Mouse (Mus musculus): ENCODE measurements around the gene Rab3ip. TPM values are rescaled to one million over a fixed set of nuclear protein-coding genes. Genes with fewer than 3 reads are reported as not detected.

Gene Rab3ip
- total and polyA plus RNA-seq, 3 experiments, result 15.2 to 23.2 TPM; not detected in 1

- TF ChIP-seq UBTF (IDR thresholded peaks at IDR 0.05; ENCODE audit: borderline replicate concordance, insufficient read depth, low read depth, low read length), result no peak
- no peak for TF ChIP-seq ETS1 (IDR thresholded peaks at IDR 0.05; ENCODE audit: low read depth, low read length)
- 0 out of 2 replicates have a peak, but pooled peaks have one; percentile 14 for TF ChIP-seq SMC3 (IDR thresholded peaks at IDR 0.05; ENCODE audit: low read depth, low read length)
- TF ChIP-seq CTCF (IDR thresholded peaks at IDR 0.05 in 2 of 3, conservative IDR thresholded peaks at IDR 0.05 in 1 of 3; ENCODE audit: control insufficient read depth in 1 of 3, insufficient read depth in 1 of 3, low read depth in 2 of 3, low read length in 3 of 3, poor library complexity in 1 of 3, severe bottlenecking in 1 of 3), result peak in 1 of 3 experiments; percentile 9; a peak in 1 of 6 replicates
- TF ChIP-seq E2F4 (IDR thresholded peaks at IDR 0.05; ENCODE audit: borderline replicate concordance, low read depth, low read length), result no peak
- H3K27me3 ChIP-seq (ENCODE audit: control insufficient read depth in 1 of 2, insufficient read depth in 2 of 2, low read length in 2 of 2), result no peaks in the 10 kb centered on the region
These were observed 67.0 kb downstream of the Rab3ip start for GRCm38 (mm10) chr10:116883531-116883930.

GRCm38 (mm10) chr10:116877436-116877835, 73.1 kb downstream of the Rab3ip start:
- Histone ChIP-seq H3K79me2 (ENCODE audit: control insufficient read depth, insufficient read depth, low read length, poor library complexity) (no peaks in the 10 kb centered on the region), H3K9ac (ENCODE audit: control insufficient read depth, low read depth, low read length, poor library complexity, severe bottlenecking) (no peak overlapping the region), H3K9me3 (replicated peaks; ENCODE audit: insufficient read depth, low read length) (no peaks in the 10 kb centered on the region), H3K36me3 (ENCODE audit: control insufficient read depth in 1 of 2, insufficient read depth in 2 of 2, low read length in 2 of 2) (no peaks in the 10 kb centered on the region), H3K27ac (ENCODE audit: control insufficient read depth, low read depth, low read length) (no peak overlapping the region), H3K4me3 (ENCODE audit: control insufficient read depth in 1 of 2, insufficient read depth in 1 of 2, low read depth in 2 of 2, low read length in 2 of 2) (no peak overlapping the region), H3K27me3 (ENCODE audit: control insufficient read depth in 1 of 2, insufficient read depth in 2 of 2, low read length in 2 of 2) (no peaks in the 10 kb centered on the region), H3K4me1 (ENCODE audit: control insufficient read depth in 1 of 2, insufficient read depth in 2 of 2, low read length in 2 of 2) (no peaks in the 10 kb centered on the region)
- no peak for DNase-seq (ENCODE audit: low read depth, low spot score)
- TF ChIP-seq GATA1 (IDR thresholded peaks at IDR 0.05; ENCODE audit: low read depth, low read length), result no peak

More at GRCm38 (mm10) chr10:116883531-116883930, 67.0 kb downstream of the Rab3ip start:
- Histone ChIP-seq H3K36me3 (ENCODE audit: control insufficient read depth in 1 of 2, insufficient read depth in 2 of 2, low read length in 2 of 2) (no peaks in the 10 kb centered on the region), H3K9ac (ENCODE audit: control insufficient read depth, low read depth, low read length, poor library complexity, severe bottlenecking) (no peak overlapping the region), H3K4me1 (ENCODE audit: control insufficient read depth in 1 of 2, insufficient read depth in 2 of 2, low read length in 2 of 2) (no peaks in the 10 kb centered on the region), H3K79me2 (ENCODE audit: control insufficient read depth, insufficient read depth, low read length, poor library complexity) (no peaks in the 10 kb centered on the region), H3K27ac (ENCODE audit: control insufficient read depth, low read depth, low read length) (no peak overlapping the region), H3K9me3 (replicated peaks; ENCODE audit: insufficient read depth, low read length) (no peaks in the 10 kb centered on the region), H3K4me3 (ENCODE audit: control insufficient read depth in 1 of 2, insufficient read depth in 1 of 2, low read depth in 2 of 2, low read length in 2 of 2) (no peak overlapping the region)
- no peak for DNase-seq (ENCODE audit: low read depth, low spot score)

GRCm38 (mm10) chr10:116874490-116874889, 76.1 kb downstream of the Rab3ip start:
- no peak overlapping the region for H3K4me3 ChIP-seq (ENCODE audit: control insufficient read depth in 1 of 2, insufficient read depth in 1 of 2, low read depth in 2 of 2, low read length in 2 of 2)
- H3K79me2 ChIP-seq (ENCODE audit: control insufficient read depth, insufficient read depth, low read length, poor library complexity), result no peaks in the 10 kb centered on the region
- no peak for DNase-seq (ENCODE audit: low read depth, low spot score)
- no peak overlapping the region for H3K27ac ChIP-seq (ENCODE audit: control insufficient read depth, low read depth, low read length)
- no peaks in the 10 kb centered on the region for H3K27me3 ChIP-seq (ENCODE audit: control insufficient read depth in 1 of 2, insufficient read depth in 2 of 2, low read length in 2 of 2)
- TF ChIP-seq RAD21 (IDR thresholded peaks at IDR 0.05; ENCODE audit: low read depth, low read length) (no peak), ZMIZ1 (IDR thresholded peaks at IDR 0.05; ENCODE audit: low read depth, low read length) (no peak), GABPA (IDR thresholded peaks at IDR 0.05; ENCODE audit: low read depth, low read length) (no peak), ELF1 (IDR thresholded peaks at IDR 0.05; ENCODE audit: low read depth, low read length) (no peak), BHLHE40 (IDR thresholded peaks at IDR 0.05; ENCODE audit: borderline replicate concordance, low read depth, low read length) (no peak), CHD1 (IDR thresholded peaks at IDR 0.05; ENCODE audit: low read depth, low read length) (no peak), NELFE (IDR thresholded peaks at IDR 0.05; ENCODE audit: low read depth, low read length) (no peak), MYB (IDR thresholded peaks at IDR 0.05; ENCODE audit: low read depth, low read length) (no peak), TCF12 (IDR thresholded peaks at IDR 0.05; ENCODE audit: low read depth, low read length) (no peak), POLR2A (IDR thresholded peaks at IDR 0.05; ENCODE audit: control insufficient read depth in 1 of 2, insufficient read depth in 1 of 2, low read depth in 1 of 2, low read length in 2 of 2, poor library complexity in 1 of 2) (no peak)
- no peaks in the 10 kb centered on the region for H3K36me3 ChIP-seq (ENCODE audit: control insufficient read depth in 1 of 2, insufficient read depth in 2 of 2, low read length in 2 of 2)
- no peak overlapping the region for H3K9ac ChIP-seq (ENCODE audit: control insufficient read depth, low read depth, low read length, poor library complexity, severe bottlenecking)
- no peaks in the 10 kb centered on the region for H3K4me1 ChIP-seq (ENCODE audit: control insufficient read depth in 1 of 2, insufficient read depth in 2 of 2, low read length in 2 of 2)
- no peaks in the 10 kb centered on the region for H3K9me3 ChIP-seq (replicated peaks; ENCODE audit: insufficient read depth, low read length)
